Mouse (Mus musculus) neural tube, embryonic 10.5 days (tissue): Measurements from ENCODE around the gene St3gal3.

Experiments
- DNase-seq: peaks from one replicate; pipeline ENCODE4 v3.0.0-alpha.2; 2017; ENCODE audit warnings: low spot score; ENCODE audit errors: extremely low spot score

St3gal3 gene

GRCm38 (mm10) chr4:117986766-117987165, 147.9 kb downstream of the St3gal3 start:
- no peak for DNase-seq

GRCm38 (mm10) chr4:117984993-117985587, 149.6 kb downstream of the St3gal3 start:
- DNase-seq: no peak

GRCm38 (mm10) chr4:117984206-117984605, 150.5 kb downstream of the St3gal3 start:
- DNase-seq: no peak

- DNase-seq: no peak
Measured at GRCm38 (mm10) chr4:117982706-117983105, 152.0 kb downstream of the St3gal3 start.

GRCm38 (mm10) chr4:117981518-117981917, 153.2 kb downstream of the St3gal3 start:
- DNase-seq: no peak

GRCm38 (mm10) chr4:117980161-117980560, 154.6 kb downstream of the St3gal3 start:
- no peak for DNase-seq

GRCm38 (mm10) chr4:117979181-117979580, 155.5 kb downstream of the St3gal3 start:
- DNase-seq: no peak

- DNase-seq: no peak
Measured at GRCm38 (mm10) chr4:117978282-117978681, 156.4 kb downstream of the St3gal3 start.

- DNase-seq: no peak
Measured at GRCm38 (mm10) chr4:117977841-117978240, 156.9 kb downstream of the St3gal3 start.

- no peak for DNase-seq
Measured at GRCm38 (mm10) chr4:117977371-117977770, 157.3 kb downstream of the St3gal3 start.

- DNase-seq: no peak
Measured at GRCm38 (mm10) chr4:117975820-117976219, 158.9 kb downstream of the St3gal3 start.

GRCm38 (mm10) chr4:117974719-117975118, 160.0 kb downstream of the St3gal3 start:
- DNase-seq: no peak

- no peak for DNase-seq
Measured at GRCm38 (mm10) chr4:117972999-117973398, 161.7 kb downstream of the St3gal3 start.

- no peak for DNase-seq
Measured at GRCm38 (mm10) chr4:117964346-117965025, 170.2 kb downstream of the St3gal3 start.

GRCm38 (mm10) chr4:117957492-117957891, 177.2 kb downstream of the St3gal3 start:
- no peak for DNase-seq

GRCm38 (mm10) chr4:117947493-117947892, 187.2 kb downstream of the St3gal3 start:
- DNase-seq: no peak

GRCm38 (mm10) chr4:117946639-117947305, 187.9 kb downstream of the St3gal3 start:
- DNase-seq: no peak

- DNase-seq: peak; percentile 56
Measured at GRCm38 (mm10) chr4:117943317-117943716, 191.4 kb downstream of the St3gal3 start.

- no peak for DNase-seq
Measured at GRCm38 (mm10) chr4:117936964-117937363, 197.8 kb downstream of the St3gal3 start.

- no peak for DNase-seq
Measured at GRCm38 (mm10) chr4:117934081-117934480, 200.6 kb downstream of the St3gal3 start.

- DNase-seq: no peak
Measured at GRCm38 (mm10) chr4:117933248-117933647, 201.5 kb downstream of the St3gal3 start.

GRCm38 (mm10) chr4:117929391-117929881, 205.3 kb downstream of the St3gal3 start, which contains the start of gene Artn:
TSS of gene Artn (minus strand) at chr4:117929763.
- DNase-seq: peak; percentile 72
